Mouse (Mus musculus): Measurements from ENCODE around the gene Smdt1.
"Not testable (repeated sequence)": the region's sequence is repeated elsewhere in the genome, so short reads cannot be mapped to it uniquely, and the experiment has no call there.

The Smdt1 gene

GRCm38 (mm10) chr15:82343368-82344287, 4.9 kb downstream of the Smdt1 start:
- no peak for DNase-seq (ENCODE audit: low read depth, low spot score)

- DNase-seq (ENCODE audit: low read depth, low spot score): no peak
These were observed 6.2 kb downstream of the Smdt1 start for GRCm38 (mm10) chr15:82344971-82345370.

- peak; percentile 98 for DNase-seq (ENCODE audit: low read depth, low spot score)
These were observed 7.2 kb downstream of the Smdt1 start for GRCm38 (mm10) chr15:82345820-82346470.

GRCm38 (mm10) chr15:82346580-82347302, 8.0 kb downstream of the Smdt1 start:
- no peak for DNase-seq (ENCODE audit: low read depth, low spot score)

GRCm38 (mm10) chr15:82347303-82347676, 8.5 kb downstream of the Smdt1 start:
- no peak for DNase-seq (ENCODE audit: low read depth, low spot score)

GRCm38 (mm10) chr15:82347852-82348251, 9.1 kb downstream of the Smdt1 start:
- DNase-seq (ENCODE audit: low read depth, low spot score): no peak

- no peak for DNase-seq (ENCODE audit: low read depth, low spot score)
These were observed 9.7 kb downstream of the Smdt1 start for GRCm38 (mm10) chr15:82348258-82348998.

- DNase-seq (ENCODE audit: low read depth, low spot score): no peak
These were observed 10.2 kb downstream of the Smdt1 start for GRCm38 (mm10) chr15:82348999-82349341.

- DNase-seq (ENCODE audit: low read depth, low spot score): no peak
These were observed 11.6 kb downstream of the Smdt1 start for GRCm38 (mm10) chr15:82350349-82350748.

- no peak for DNase-seq (ENCODE audit: low read depth, low spot score)
These were observed 12.7 kb downstream of the Smdt1 start for GRCm38 (mm10) chr15:82351480-82351879.

- no peak for DNase-seq (ENCODE audit: low read depth, low spot score)
These were observed 14.5 kb downstream of the Smdt1 start for GRCm38 (mm10) chr15:82353078-82353744.

- DNase-seq (ENCODE audit: low read depth, low spot score): no peak
These were observed 15.0 kb downstream of the Smdt1 start for GRCm38 (mm10) chr15:82353745-82354113.

GRCm38 (mm10) chr15:82354126-82354945, 15.6 kb downstream of the Smdt1 start, which contains the start of gene Ndufa6:
Ndufa6 (minus strand) TSS chr15:82354322.
- peak; percentile 93 for DNase-seq (ENCODE audit: low read depth, low spot score)

GRCm38 (mm10) chr15:82358431-82359260, 19.9 kb downstream of the Smdt1 start:
- no peak for DNase-seq (ENCODE audit: low read depth, low spot score)

GRCm38 (mm10) chr15:82361459-82362018, 22.8 kb downstream of the Smdt1 start:
- no peak for DNase-seq (ENCODE audit: low read depth, low spot score)

- DNase-seq (ENCODE audit: low read depth, low spot score): no peak
These were observed 23.5 kb downstream of the Smdt1 start for GRCm38 (mm10) chr15:82362234-82362633.

- DNase-seq (ENCODE audit: low read depth, low spot score): not testable (repeated sequence)
These were observed 25.0 kb downstream of the Smdt1 start for GRCm38 (mm10) chr15:82363801-82364200.

- DNase-seq (ENCODE audit: low read depth, low spot score): not testable (repeated sequence)
These were observed 25.8 kb downstream of the Smdt1 start for GRCm38 (mm10) chr15:82364561-82364960.

GRCm38 (mm10) chr15:82368146-82368545, 29.4 kb downstream of the Smdt1 start:
- DNase-seq (ENCODE audit: low read depth, low spot score): no peak

Measured in embryo, embryonic 11.5 days (tissue).